Mouse (Mus musculus) forebrain, embryonic 10.5 days (tissue): Measurements from ENCODE around the gene Lrrc25. TPM values are rescaled to one million over a fixed set of nuclear protein-coding genes. Genes with fewer than 3 reads are reported as not detected.
"Not testable (repeated sequence)": the region's sequence is repeated elsewhere in the genome, so short reads cannot be mapped to it uniquely, and the experiment has no call there.

Source experiments
- DNase-seq: peaks from one replicate; pipeline ENCODE4 v3.0.0-alpha.2; 2017; ENCODE audit warnings: low spot score; ENCODE audit errors: extremely low spot score
- H3K27ac ChIP-seq: fragments of 300-500 bp; sonication (generic); 2 replicates; pipeline ENCODE4 v1.5.1; 2016; ENCODE audit warnings: mild to moderate bottlenecking
- H3K27me3 ChIP-seq: fragments of 300-500 bp; sonication (generic); 2 replicates; pipeline ENCODE4 v1.6.1; 2016; ENCODE audit warnings: mild to moderate bottlenecking; ENCODE audit not compliant: poor library complexity, severe bottlenecking
- H3K36me3 ChIP-seq: fragments of 300-500 bp; sonication (generic); replicated peaks from 2 replicates; pipeline ENCODE4 v1.6.1; 2016; ENCODE audit warnings: mild to moderate bottlenecking, moderate library complexity
- H3K4me1 ChIP-seq: fragments of 300-500 bp; sonication (generic); 2 replicates; pipeline ENCODE4 v1.6.1; 2016
- H3K4me3 ChIP-seq: fragments of 300-500 bp; sonication (generic); 2 replicates; pipeline ENCODE4 v1.5.1; 2016; ENCODE audit warnings: mild to moderate bottlenecking, moderate library complexity
- H3K9me3 ChIP-seq: fragments of 300-500 bp; sonication (generic); 2 replicates; pipeline ENCODE4 v1.6.1; 2016; ENCODE audit warnings: mild to moderate bottlenecking, moderate library complexity
- WGBS: fragments of 180-500 bp; shearing (Covaris S2); methylation state at CpG from one replicate; pipeline ENCODE4 v1.1.7; 2016; 5-methylcytosine and 5-hydroxymethylcytosine counted together
- polyA plus RNA-seq: library from polyadenylated mRNA; unstranded; fragments of >200 nt; fragmentation: Nextera tagmentation; extraction: Ambion mirVana; gene quantifications from 2 replicates; pipeline ENCODE4 v1.2.1, GENCODE M21; 2016

Lrrc25 gene
- 0.49 and 0.87 TPM in 2 replicates for polyA plus RNA-seq

DNA sequence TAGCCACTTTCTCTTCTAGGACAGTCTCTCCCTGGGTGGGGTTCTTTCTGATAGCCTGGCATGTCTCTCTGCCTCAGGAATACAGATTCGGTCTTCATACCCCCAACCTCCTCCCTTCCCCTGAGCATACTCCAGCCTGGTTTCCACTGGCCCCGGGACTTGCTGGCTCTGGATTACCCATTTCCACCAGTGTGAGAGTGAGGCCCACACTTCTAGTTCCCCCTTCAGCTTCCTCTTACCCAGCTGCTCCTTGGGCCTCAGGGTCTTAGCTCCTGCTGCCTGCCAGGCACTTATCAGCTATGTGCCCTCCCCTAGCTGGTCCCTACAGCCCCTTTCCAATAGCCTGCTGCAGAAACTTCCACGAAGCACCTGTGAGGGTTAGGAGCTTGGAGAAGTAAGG, at the start of gene Lrrc25:
Lrrc25 (plus strand) TSS at position 262 of the 400 bp plus-strand sequence.
- Histone ChIP-seq H3K36me3 (no peaks in the 10 kb centered on the region), H3K4me3 (no peak within 1 kb of the TSS), H3K27ac (no peak within 1 kb of the TSS), H3K9me3 (no peaks in the 10 kb centered on the region), H3K4me1 (peaks cover 47% of the 10 kb centered on the region), H3K27me3 (peaks cover 26% of the 10 kb centered on the region)
- no peak for DNase-seq
- WGBS: 85% methylated on average over 3 of the region's 3 CpGs

DNA sequence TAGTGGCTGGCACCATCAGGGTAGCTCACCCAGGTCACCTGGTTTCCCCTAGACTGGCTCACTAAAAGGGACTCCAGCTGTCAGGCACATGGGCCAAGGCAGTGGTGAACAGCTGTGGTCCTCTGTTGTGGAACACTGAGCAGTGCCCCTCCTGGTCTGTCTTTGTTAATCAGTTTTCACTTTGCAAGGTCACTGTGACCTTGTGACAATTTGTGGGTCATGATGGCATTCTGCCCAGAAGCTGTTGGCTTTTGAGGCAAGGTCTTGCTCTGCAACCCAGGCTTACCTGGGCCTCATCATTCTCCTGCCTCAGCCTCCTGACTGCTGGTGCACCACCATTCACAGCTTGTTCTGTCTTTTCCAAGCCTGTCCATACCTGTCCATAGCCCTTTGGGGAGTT, 45.6 kb upstream of the Lrrc25 start:
- no peak overlapping the region for H3K4me3 ChIP-seq
- H3K27me3 ChIP-seq: no peaks in the 10 kb centered on the region
- H3K9me3 ChIP-seq: no peaks in the 10 kb centered on the region
- peaks cover 7% of the 10 kb centered on the region; the same call in 1 of the 2 replicates for H3K4me1 ChIP-seq
- H3K27ac ChIP-seq: no peak overlapping the region
- no peak for DNase-seq
- H3K36me3 ChIP-seq: peaks cover 28% of the 10 kb centered on the region

- peaks cover 7% of the 10 kb centered on the region; the same call in 1 of the 2 replicates for H3K4me1 ChIP-seq
- DNase-seq: no peak
- no peaks in the 10 kb centered on the region for H3K9me3 ChIP-seq
- H3K36me3 ChIP-seq: peaks cover 28% of the 10 kb centered on the region
- no peak overlapping the region for H3K27ac ChIP-seq
- no peak overlapping the region for H3K4me3 ChIP-seq
- 83% methylated on average over 6 of the region's 6 CpGs for WGBS
- H3K27me3 ChIP-seq: no peaks in the 10 kb centered on the region
These were observed 45.0 kb upstream of the Lrrc25 start for GRCm38 (mm10) chr8:70570990-70571389.

DNA sequence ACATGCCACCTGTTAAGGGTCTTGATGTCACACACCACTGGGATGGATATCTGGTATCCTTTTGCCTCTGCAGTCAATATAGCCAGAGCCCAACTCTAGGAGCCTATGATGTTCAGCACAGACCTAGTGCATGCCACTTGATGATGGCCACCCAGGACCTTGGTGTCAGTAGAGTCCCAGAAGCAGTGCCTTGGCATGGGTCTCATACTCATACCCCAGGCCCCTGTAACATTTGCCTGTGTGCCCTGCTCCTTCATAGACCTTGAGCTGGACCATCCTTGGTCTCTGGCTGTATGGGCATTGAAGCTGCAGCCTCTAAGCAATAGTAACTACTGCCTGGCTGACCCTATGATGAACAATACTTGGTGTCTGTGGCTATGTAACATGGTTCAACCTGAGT, 41.7 kb upstream of the Lrrc25 start:
- Histone ChIP-seq H3K4me3 (no peak overlapping the region), H3K4me1 (peaks cover 7% of the 10 kb centered on the region; the same call in 1 of the 2 replicates), H3K27ac (no peak overlapping the region), H3K9me3 (no peaks in the 10 kb centered on the region), H3K27me3 (no peaks in the 10 kb centered on the region), H3K36me3 (peaks cover 47% of the 10 kb centered on the region)
- no peak for DNase-seq

- DNase-seq: no peak
- Histone ChIP-seq H3K4me1 (peaks cover 7% of the 10 kb centered on the region; the same call in 1 of the 2 replicates), H3K36me3 (peaks cover 50% of the 10 kb centered on the region), H3K27me3 (no peaks in the 10 kb centered on the region), H3K9me3 (no peaks in the 10 kb centered on the region), H3K4me3 (no peak overlapping the region), H3K27ac (no peak overlapping the region)
- WGBS: 85% methylated on average over 4 of the region's 4 CpGs
These were observed 41.0 kb upstream of the Lrrc25 start for GRCm38 (mm10) chr8:70574915-70575314.

GRCm38 (mm10) chr8:70577207-70577606, 38.7 kb upstream of the Lrrc25 start:
- H3K4me3 ChIP-seq: no peak overlapping the region
- no peaks in the 10 kb centered on the region for H3K9me3 ChIP-seq
- peaks cover 73% of the 10 kb centered on the region for H3K36me3 ChIP-seq
- no peaks in the 10 kb centered on the region for H3K4me1 ChIP-seq
- 93% methylated on average over 3 of the region's 3 CpGs for WGBS
- DNase-seq: no peak
- H3K27ac ChIP-seq: no peak overlapping the region
- H3K27me3 ChIP-seq: no peaks in the 10 kb centered on the region

- no peaks in the 10 kb centered on the region for H3K4me1 ChIP-seq
- no peak for DNase-seq
- no peak overlapping the region for H3K4me3 ChIP-seq
- H3K27ac ChIP-seq: no peak overlapping the region
- peaks cover 96% of the 10 kb centered on the region for H3K36me3 ChIP-seq
- H3K9me3 ChIP-seq: no peaks in the 10 kb centered on the region
- 94% methylated on average over 18 of the region's 18 CpGs for WGBS
- H3K27me3 ChIP-seq: no peaks in the 10 kb centered on the region
These were observed 32.2 kb upstream of the Lrrc25 start for GRCm38 (mm10) chr8:70583476-70584387.

DNA sequence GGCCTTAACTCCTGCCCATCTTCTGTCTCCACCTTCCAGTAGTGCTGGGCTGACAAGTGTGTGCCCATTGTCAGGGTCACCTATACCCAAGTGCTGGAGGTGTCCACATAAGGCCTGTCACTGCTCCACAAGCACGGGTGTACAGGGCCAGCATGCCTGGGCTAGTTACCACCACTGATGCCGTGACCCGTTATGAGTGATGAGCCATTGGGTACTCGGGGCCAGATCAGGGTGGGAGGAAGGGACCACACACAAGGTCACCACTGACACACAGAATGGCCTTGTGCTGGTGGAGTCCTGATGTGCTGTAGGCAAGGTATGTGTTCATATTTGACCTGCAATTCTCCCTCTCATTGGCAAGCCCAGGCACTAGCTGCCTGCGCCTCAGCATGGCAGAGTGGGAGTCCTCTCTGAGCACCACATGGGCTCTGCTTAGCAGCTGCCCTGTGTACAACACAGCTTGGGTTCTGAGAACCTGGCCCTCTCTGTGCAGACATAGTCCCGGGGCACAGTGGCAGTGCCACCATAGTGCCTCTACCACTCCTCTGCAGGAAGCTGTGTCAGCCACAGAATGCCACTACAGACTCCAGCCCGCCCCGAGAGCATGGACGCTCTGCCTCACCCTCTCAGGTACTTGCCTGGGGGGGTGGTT, 31.2 kb upstream of the Lrrc25 start:
- Histone ChIP-seq H3K36me3 (peaks cover 99% of the 10 kb centered on the region), H3K9me3 (no peaks in the 10 kb centered on the region)
- WGBS: 91% methylated on average over 9 of the region's 9 CpGs

DNA sequence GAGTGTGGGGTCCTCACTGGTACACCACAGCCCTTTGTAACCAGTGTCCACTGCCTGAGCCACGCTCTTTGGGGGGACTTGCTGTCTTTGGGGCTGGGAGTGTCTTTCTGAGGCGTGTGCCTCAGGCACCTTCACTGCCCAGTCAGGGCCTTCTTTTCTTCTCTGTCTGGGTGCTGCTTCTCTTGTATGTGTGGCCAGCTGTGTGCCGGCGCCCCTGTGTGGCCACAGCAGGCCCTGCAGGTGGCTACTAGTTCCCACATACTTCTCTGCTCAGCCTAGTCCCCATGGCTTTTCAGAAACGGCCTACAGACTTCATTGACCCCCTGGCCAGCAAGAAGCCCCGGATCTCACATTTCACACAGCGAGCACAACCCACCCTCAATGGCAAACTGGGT, 30.7 kb upstream of the Lrrc25 start:
- no peak overlapping the region for H3K4me3 ChIP-seq
- 39% methylated on average over 7 of the region's 7 CpGs for WGBS
- H3K9me3 ChIP-seq: no peaks in the 10 kb centered on the region
- no peaks in the 10 kb centered on the region for H3K27me3 ChIP-seq
- peak overlapping the region; percentile 44; the same call in 1 of the 2 replicates for H3K27ac ChIP-seq
- H3K36me3 ChIP-seq: peaks cover 99% of the 10 kb centered on the region
- DNase-seq: no peak
- H3K4me1 ChIP-seq: no peaks in the 10 kb centered on the region

More for the DNA sequence above, 31.2 kb upstream of the Lrrc25 start:
- Histone ChIP-seq H3K4me3 (no peak overlapping the region), H3K27me3 (no peaks in the 10 kb centered on the region), H3K4me1 (no peaks in the 10 kb centered on the region), H3K27ac (peak overlapping the region; percentile 44; the same call in 1 of the 2 replicates)
- DNase-seq: no peak

GRCm38 (mm10) chr8:70587955-70588354, 28.0 kb upstream of the Lrrc25 start:
- WGBS: 92% methylated on average over 4 of the region's 4 CpGs
- H3K4me3 ChIP-seq, DNase-seq, H3K27me3 ChIP-seq, H3K4me1 ChIP-seq, H3K27ac ChIP-seq, H3K9me3 ChIP-seq: not testable (repeated sequence)
- peaks cover 91% of the 10 kb centered on the region for H3K36me3 ChIP-seq

DNA sequence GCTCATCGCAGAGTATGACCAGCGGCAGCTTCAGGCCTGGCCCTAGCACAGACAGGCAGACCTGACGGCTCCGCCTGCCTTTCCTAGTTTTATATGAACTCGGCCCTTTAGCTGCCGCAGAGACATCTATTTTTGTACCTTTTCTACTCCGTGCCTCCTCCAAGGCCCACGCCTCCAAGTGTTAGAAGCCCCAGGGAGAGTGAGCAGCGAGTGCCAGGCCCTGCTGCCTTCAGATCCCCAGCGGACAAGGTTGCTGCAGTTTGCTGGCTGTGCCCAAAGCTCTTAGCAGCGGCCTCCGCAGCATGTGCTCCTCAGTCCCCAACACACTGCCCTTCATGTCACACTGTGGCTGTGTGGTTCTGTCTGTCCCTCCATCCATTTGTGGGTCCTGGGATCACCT, 24.4 kb upstream of the Lrrc25 start:
- WGBS: 90% methylated on average over 12 of the region's 12 CpGs
- no peak for DNase-seq
- peaks cover 41% of the 10 kb centered on the region for H3K4me1 ChIP-seq
- H3K9me3 ChIP-seq: no peaks in the 10 kb centered on the region
- H3K27me3 ChIP-seq: peaks cover 18% of the 10 kb centered on the region
- no peak overlapping the region for H3K27ac ChIP-seq
- no peak overlapping the region for H3K4me3 ChIP-seq
- H3K36me3 ChIP-seq: peaks cover 70% of the 10 kb centered on the region

DNA sequence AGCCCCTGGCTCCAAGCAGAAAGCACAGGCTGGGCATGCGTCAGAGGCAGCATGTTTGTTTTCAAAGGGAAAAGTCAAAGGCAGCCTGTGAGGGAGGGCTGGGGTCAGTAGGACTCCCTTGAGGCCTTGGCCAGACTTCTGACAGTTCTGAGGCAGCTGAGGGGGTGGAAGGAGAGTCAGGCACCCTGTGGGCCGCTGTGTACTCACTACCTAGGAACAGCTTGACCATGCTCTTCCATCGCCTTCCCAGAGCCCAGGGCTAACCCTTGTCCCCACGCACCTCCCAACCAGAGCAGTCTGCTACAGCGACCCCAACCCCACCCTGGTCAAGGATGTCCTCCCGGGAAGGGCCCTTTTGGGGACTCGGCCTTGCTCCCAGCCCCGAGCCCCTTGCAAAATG, 22.8 kb upstream of the Lrrc25 start:
- H3K27ac ChIP-seq: peak overlapping the region; percentile 89
- peak overlapping the region; percentile 82 for H3K4me3 ChIP-seq
- H3K27me3 ChIP-seq: peaks cover 33% of the 10 kb centered on the region
- DNase-seq: no peak
- peaks cover 57% of the 10 kb centered on the region for H3K4me1 ChIP-seq
- H3K36me3 ChIP-seq: peaks cover 66% of the 10 kb centered on the region
- no peaks in the 10 kb centered on the region for H3K9me3 ChIP-seq
- 50% methylated on average over 8 of the region's 8 CpGs for WGBS
